Mouse (Mus musculus) WW6 (cell line): ENCODE results near the gene Gm4553.
"Not testable (repeated sequence)": the region's sequence is repeated elsewhere in the genome, so short reads cannot be mapped to it uniquely, and the experiment has no call there.

Source experiments
- DNase-seq: peaks from one replicate; pipeline ENCODE4 v3.0.0-alpha.2; 2013; ENCODE audit warnings: low read depth, low spot score

The Gm4553 gene

DNA sequence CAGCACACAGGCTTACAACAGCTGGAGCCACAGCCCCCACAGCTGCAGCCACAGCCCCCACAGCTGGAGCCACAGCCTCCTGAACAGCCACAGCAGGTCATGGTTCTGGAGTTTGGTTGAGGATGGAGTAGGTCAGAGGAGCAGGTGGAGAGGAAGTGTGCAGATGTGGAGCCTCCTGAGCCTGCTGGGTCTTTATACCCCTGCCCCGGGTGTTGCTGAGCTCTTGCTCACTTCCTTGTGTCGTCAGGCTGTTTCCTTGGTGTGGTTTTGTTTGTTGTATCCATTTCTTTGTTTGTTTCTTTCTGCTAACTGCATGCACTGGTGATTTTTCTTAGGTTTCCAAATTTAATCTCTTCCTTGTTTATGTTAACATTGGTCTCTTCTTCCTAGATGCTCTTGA lies 29.6 kb downstream of the Gm4553 start, which contains the start of gene Gm39115:
TSS of gene Gm39115 (minus strand) at position 101 of the 400 bp plus-strand sequence.
- not testable (repeated sequence) for DNase-seq

DNA sequence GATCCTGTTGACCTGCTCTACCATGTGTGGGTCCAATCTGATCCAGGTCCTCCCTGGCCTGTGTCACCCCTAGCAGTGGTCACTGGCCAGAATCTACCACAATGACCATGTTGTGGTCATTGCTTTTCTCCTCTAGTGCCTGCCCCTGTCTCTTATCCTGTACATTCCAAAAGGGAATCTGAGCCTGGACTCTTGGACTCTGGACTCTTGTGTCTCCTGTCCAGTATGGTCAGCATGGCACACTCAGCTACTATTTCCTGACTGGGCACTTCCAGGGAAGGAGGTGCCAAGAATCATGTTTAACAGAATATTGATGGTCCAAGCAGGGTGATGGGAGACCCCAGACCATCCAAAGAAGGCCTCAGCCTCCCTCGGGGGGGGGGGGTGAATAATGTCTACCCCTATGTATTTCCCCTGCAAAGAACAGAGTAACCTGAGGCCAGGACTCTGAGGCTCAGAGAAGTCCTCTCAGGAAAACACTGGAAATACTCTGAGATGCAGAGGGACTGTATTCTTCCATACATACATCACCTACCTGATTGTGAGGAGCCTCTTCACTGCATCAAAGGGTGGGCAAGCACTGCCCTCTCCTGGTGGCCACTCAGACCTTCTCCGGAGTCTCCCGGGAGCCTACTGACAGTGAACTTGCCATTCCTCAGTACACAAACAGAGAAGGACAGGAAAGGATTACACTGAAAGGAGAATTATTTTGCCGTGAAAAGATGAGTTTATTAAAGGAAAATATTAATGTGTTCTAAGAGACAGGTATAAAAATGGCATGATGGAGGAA lies 31.1 kb downstream of the Gm4553 start:
- DNase-seq: no peak

DNA sequence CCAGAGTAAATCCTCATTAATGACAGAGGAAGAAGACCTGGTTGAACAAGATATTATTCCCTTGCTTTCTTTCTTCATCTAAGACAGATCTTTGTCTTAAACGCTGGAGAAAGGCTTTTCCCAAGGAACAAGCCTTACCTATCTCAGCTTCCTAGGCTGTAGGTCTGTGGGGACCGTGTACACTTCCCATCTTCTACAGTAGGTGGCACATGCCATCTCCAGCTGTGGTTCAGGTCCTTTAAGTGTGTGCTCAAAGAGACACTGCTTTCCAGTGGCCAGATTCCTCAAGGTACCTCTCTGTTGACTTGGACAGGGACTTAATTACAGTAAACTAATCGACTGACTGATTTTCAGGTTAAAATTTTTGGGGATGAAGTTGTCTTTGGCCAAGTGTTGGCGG lies 36.7 kb downstream of the Gm4553 start:
- no peak for DNase-seq

DNA sequence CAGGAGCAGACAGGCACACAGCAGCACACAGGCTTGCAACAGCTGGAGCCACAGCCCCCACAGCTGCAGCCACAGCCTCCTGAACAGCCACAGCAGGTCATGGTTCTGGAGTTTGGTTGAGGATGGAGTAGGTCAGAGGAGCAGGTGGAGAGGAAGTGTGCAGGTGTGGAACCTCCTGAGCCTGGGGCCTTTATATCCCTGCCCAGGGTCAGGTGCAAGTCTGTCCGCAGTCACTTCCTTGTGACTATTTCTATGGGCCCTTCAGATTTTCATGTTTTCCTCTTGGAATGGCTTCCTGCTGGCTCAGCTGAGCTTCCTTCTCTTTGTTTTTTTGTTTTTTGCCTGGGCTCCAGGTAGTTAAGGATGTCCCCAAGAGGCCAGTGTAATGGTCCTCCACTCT lies 44.9 kb downstream of the Gm4553 start, which contains the start of gene Gm45618:
TSS of gene Gm45618 (minus strand) at position 101 of the 400 bp plus-strand sequence.
- DNase-seq: not testable (repeated sequence)

DNA sequence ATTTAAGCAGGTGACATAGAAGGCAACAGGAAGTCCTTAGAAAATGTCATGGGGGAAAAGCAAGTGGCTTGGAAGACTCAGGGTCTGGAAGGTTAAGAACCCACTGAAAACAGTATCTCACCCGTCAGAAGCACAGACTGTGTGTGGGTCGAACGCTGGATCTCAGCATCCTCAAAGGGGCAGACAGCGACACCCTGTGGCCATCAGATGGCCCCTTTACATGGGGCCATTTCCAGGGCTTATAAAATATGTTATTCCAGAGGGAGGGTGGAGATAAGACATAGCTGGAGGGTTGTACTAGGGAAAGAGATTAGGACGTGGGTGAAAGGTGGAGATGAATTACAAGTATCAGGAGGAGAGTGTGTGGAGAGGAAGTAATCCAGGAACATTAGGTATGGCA lies 45.9 kb downstream of the Gm4553 start:
- DNase-seq: no peak
